Mouse (Mus musculus) C2C12 (cell line): ENCODE measurements at regions not wholly inside any gene's neighbourhood (a gene's known extent, or its start where the extent isn't known, plus 50 kb on each side); places are given as distances from the start of the nearest gene placed in this dataset.

Experiments
- CEBPB ChIP-seq: IDR thresholded peaks from one replicate; pipeline ENCODE4 v1.6.1; 2011; ENCODE audit warnings: low read depth, mild to moderate bottlenecking, control low read depth, moderate library complexity
- CTCF ChIP-seq: IDR thresholded peaks from one replicate; pipeline ENCODE4 v1.5.1; 2011; ENCODE audit not compliant: control insufficient read depth, insufficient read depth, insufficient read length
- FOSL1 ChIP-seq: IDR thresholded peaks from one replicate; pipeline ENCODE4 v1.8.0; 2011; ENCODE audit warnings: mild to moderate bottlenecking, low read length; ENCODE audit not compliant: poor library complexity, insufficient read depth, severe bottlenecking
- MAX ChIP-seq: IDR thresholded peaks from one replicate; pipeline ENCODE4 v1.6.1; 2011; ENCODE audit warnings: mild to moderate bottlenecking, control low read depth
- MYOG ChIP-seq: IDR thresholded peaks from one replicate; pipeline ENCODE4 v1.6.1; 2011; ENCODE audit not compliant: control insufficient read depth, insufficient read length; ENCODE audit errors: extremely low read depth
- USF1 ChIP-seq: IDR thresholded peaks from one replicate; pipeline ENCODE4 v1.6.1; 2011; ENCODE audit warnings: low read depth, mild to moderate bottlenecking, control low read depth, moderate library complexity

- TF ChIP-seq CTCF, result no peak
- TF ChIP-seq MAX, result no peak
- no peak for TF ChIP-seq USF1
- TF ChIP-seq CEBPB, result no peak
- no peak for TF ChIP-seq FOSL1
- no peak for TF ChIP-seq MYOG
These were observed 556.0 kb downstream of the Cbln4 start for GRCm38 (mm10) chr2:171487284-171487683.
